Mouse (Mus musculus): ENCODE data around the gene Cdca8. TPM values are rescaled to one million over a fixed set of nuclear protein-coding genes. Genes with fewer than 3 reads are reported as not detected.

The Cdca8 gene
- total RNA-seq, 2 experiments from 2014 or later: 3.6 to 7.0 TPM

DNA sequence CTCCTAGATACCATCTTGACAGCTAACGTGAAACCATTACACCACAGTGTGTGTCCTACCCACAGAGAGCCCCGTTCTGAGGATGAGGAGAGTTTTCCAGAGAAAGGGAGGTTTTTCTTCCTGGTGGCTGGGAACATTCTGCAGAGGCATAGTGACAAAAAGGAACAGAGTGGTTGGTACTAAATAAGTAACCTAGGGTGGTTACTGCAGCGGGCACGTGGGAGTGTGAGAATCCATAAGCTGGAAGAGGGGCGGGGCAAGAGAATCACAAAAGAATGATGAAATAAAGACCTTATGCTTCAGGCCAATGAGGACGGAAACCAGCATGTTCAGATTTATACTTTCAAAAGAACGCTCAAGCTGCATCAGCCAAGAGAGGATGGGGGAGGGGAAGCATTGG is 50.4 kb downstream of the Cdca8 start:
- intact Hi-C loops (cut with DNase I): no loop called here
- DNase-seq: no peak

GRCm38 (mm10) chr4:124882151-124882729 is 56.9 kb downstream of the Cdca8 start:
- peak; percentile 56 to 66 for DNase-seq

DNA sequence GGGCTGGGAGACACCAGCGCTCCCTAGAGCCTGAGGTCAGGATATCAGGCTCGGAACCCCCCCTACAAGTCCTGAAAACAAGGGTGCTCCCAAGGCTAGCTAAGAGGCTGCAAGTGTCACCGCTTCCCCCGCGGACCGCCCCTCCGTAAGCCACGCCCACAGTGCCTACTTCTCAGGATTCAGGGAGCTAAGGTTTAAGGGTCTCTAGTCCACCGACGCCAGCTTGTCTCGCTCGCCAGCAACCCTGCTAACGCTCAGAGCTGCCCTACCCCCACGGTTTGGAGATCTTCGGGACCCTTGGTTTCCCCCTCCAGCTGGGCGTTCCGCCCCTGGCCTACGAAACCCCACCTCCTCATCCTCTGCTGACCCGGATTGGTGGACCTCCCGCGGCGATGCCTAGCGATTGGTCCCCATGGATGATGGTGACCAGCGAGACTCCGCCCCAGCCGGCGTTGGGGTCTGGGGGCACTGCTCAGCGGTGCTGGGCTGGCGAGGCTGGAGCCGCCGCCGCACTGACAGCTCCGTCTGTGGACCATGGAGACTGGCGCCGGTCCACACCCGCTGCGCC is 57.7 kb downstream of the Cdca8 start:
- intact Hi-C loops (cut with DNase I): no loop called here
- DNase-seq: no peak

More at GRCm38 (mm10) chr4:124882151-124882729, 56.9 kb downstream of the Cdca8 start:
- intact Hi-C loops (cut with DNase I): no loop called here

DNA sequence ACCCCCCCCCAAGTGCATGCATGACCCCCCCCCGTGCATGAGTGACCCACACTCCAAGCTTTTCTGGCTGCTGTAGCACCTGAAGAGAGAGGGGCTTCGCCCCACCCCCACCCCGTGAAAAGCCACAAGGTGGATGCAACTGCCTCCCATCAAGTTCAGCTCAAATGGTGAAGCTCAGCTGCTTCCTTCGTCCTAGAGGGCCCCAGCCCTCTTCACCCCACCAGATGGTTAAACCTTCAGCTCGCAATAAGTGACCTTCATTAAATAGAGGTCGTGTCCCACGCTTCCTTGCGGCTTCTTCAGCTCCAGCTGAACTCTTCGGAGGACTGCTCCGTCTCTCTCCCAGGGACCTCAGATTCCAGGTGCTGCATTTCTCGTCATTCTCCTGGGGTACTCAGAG is 58.5 kb downstream of the Cdca8 start, which contains the start of gene Epha10:
TSS of gene Epha10 (plus strand) at position 301 of the 400 bp plus-strand sequence.
- intact Hi-C loops (cut with DNase I): no loop called here

DNA sequence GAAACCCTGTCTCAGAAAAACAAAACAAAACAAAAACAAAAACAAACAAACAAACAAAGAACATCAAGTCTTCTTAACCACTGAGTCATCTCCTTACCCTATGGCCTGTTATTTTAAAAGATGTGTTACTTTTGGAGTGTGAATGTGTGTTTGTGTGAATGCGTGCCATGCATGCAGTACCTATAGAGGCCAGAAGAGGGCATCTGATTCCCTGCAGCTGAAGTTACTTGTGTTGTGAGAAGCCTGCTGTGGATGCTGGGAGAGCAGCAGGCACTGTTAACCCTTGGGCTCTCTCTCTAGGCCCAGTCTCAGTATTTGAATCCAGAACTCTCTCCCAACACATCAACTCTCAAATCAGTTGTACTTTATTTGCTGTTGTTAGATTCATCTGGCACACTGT is 66.4 kb downstream of the Cdca8 start:
- intact Hi-C loops (cut with DNase I): no loop called here
- DNase-seq: no peak

More for the DNA sequence above, 58.5 kb downstream of the Cdca8 start, which contains the start of gene Epha10:
- no peak for DNase-seq

Other genes with a start within 250 kb of the Cdca8 start
- 10 to 100 TPM; 11.6 to 12.0 TPM for gene Utp11, start 245.7 kb downstream of the Cdca8 start, total RNA-seq (2021)
- gene Fhl3, start 238.6 kb downstream of the Cdca8 start, total RNA-seq (2021): 10 to 100 TPM; 13.0 to 13.9 TPM
- gene Sf3a3, start 224.5 kb downstream of the Cdca8 start, total RNA-seq (2021): 10 to 100 TPM; 19.2 to 21.5 TPM
- 10 to 100 TPM; 12.5 to 13.6 TPM for gene Inpp5b, start 197.5 kb downstream of the Cdca8 start, total RNA-seq (2021)
- gene Mtf1, start 137.2 kb downstream of the Cdca8 start, total RNA-seq (2021): 10 to 100 TPM; 12.8 to 15.7 TPM
- gene Yrdc, start 88.6 kb downstream of the Cdca8 start, total RNA-seq (2021): 10 to 100 TPM; 17.5 to 17.9 TPM
- 10 to 100 TPM; 23.9 to 24.8 TPM for gene 1110065P20Rik, start 88.1 kb downstream of the Cdca8 start, total RNA-seq (2021)
- under 1 TPM; 0.10 to 0.17 TPM for gene Maneal, start 77.1 kb downstream of the Cdca8 start, total RNA-seq (2021)
- not detected for gene Epha10, start 58.4 kb downstream of the Cdca8 start, total RNA-seq (2021)
- gene 9930104L06Rik, start 2.3 kb downstream of the Cdca8 start, total RNA-seq (2021): 10 to 100 TPM in 1 of 2 experiments, 1 to 10 TPM in 1; 9.8 to 10.2 TPM
- gene Rspo1, start 47.1 kb upstream of the Cdca8 start, total RNA-seq (2021): 1 to 10 TPM; 3.7 to 5.8 TPM
- 10 to 100 TPM; 27.1 to 29.8 TPM for gene Gnl2, start 77.3 kb upstream of the Cdca8 start, total RNA-seq (2021)
- under 1 TPM in 1 of 2 experiments, not detected in 1; 0.22 TPM for gene Dnali1, start 126.4 kb upstream of the Cdca8 start, total RNA-seq (2021)
- gene Snip1, start 127.4 kb upstream of the Cdca8 start, total RNA-seq (2021): 10 to 100 TPM in 1 of 2 experiments, 1 to 10 TPM in 1; 9.0 to 10.4 TPM
- gene Meaf6, start 145.8 kb upstream of the Cdca8 start, total RNA-seq (2021): 10 to 100 TPM; 22.6 to 24.5 TPM
- 1 to 10 TPM; 3.2 to 4.0 TPM for gene Zc3h12a, start 188.5 kb upstream of the Cdca8 start, total RNA-seq (2021)